Mouse (Mus musculus) MEL (cell line): ENCODE results near the gene Stx5a.

Experiments used
- CTCF ChIP-seq, 3 experiments: IDR thresholded peaks in 2 of 3; conservative IDR thresholded peaks in 1 of 3; 2 replicates each; pipeline ENCODE4 v1.5.1; 2011 to 2012; ENCODE audit warnings: low read length in 3 of 3, low read depth in 2 of 3, mild to moderate bottlenecking in 2 of 3, improper control_type of control experiment in 1 of 3, inconsistent platforms in 1 of 3, mixed read lengths in 1 of 3, moderate library complexity in 1 of 3; ENCODE audit not compliant: control insufficient read depth in 1 of 3, insufficient read depth in 1 of 3, poor library complexity in 1 of 3, severe bottlenecking in 1 of 3
- E2F4 ChIP-seq: IDR thresholded peaks from 2 replicates; pipeline ENCODE4 v1.6.1; 2011; ENCODE audit warnings: low read depth, low read length, improper control_type of control experiment, borderline replicate concordance
- EP300 ChIP-seq, 2 experiments: IDR thresholded peaks; 2 replicates each; pipeline ENCODE4 v1.6.1; 2011; ENCODE audit warnings: improper control_type of control experiment in 2 of 2, low read length in 2 of 2, low read depth in 1 of 2, mild to moderate bottlenecking in 1 of 2
- KAT2A ChIP-seq: conservative IDR thresholded peaks from 2 replicates; pipeline ENCODE4 v1.6.1; 2012; ENCODE audit warnings: low read depth, low read length, improper control_type of control experiment, inconsistent platforms
- MAFK ChIP-seq: IDR thresholded peaks from 2 replicates; pipeline ENCODE4 v1.6.1; 2011; ENCODE audit warnings: low read depth, mild to moderate bottlenecking, low read length, improper control_type of control experiment, borderline replicate concordance
- MAZ ChIP-seq: IDR thresholded peaks from 2 replicates; pipeline ENCODE4 v1.6.1; 2012; ENCODE audit warnings: low read depth, mild to moderate bottlenecking, inconsistent platforms, low read length, improper control_type of control experiment
- MYC ChIP-seq: IDR thresholded peaks from 2 replicates; pipeline ENCODE4 v1.6.1; 2011; ENCODE audit warnings: low read depth, mild to moderate bottlenecking, low read length, improper control_type of control experiment, moderate library complexity
- POLR2A ChIP-seq, 2 experiments: IDR thresholded peaks; 2 replicates each; pipeline ENCODE4 v1.6.1; 2011 to 2012; ENCODE audit warnings: low read length in 2 of 2, mild to moderate bottlenecking in 2 of 2, control low read depth in 1 of 2, improper control_type of control experiment in 1 of 2, low read depth in 1 of 2, moderate library complexity in 1 of 2; ENCODE audit not compliant: control insufficient read depth in 1 of 2, insufficient read depth in 1 of 2, poor library complexity in 1 of 2
- POLR2AphosphoS2 ChIP-seq: IDR thresholded peaks from 2 replicates; pipeline ENCODE4 v1.6.1; 2011; ENCODE audit warnings: low read length, improper control_type of control experiment
- RAD21 ChIP-seq: IDR thresholded peaks from 2 replicates; pipeline ENCODE4 v1.6.1; 2011; ENCODE audit warnings: mild to moderate bottlenecking, low read depth, low read length, improper control_type of control experiment
- SMC3 ChIP-seq: IDR thresholded peaks from 2 replicates; pipeline ENCODE4 v1.6.1; 2011; ENCODE audit warnings: low read depth, low read length, improper control_type of control experiment
- TAL1 ChIP-seq: IDR thresholded peaks from 2 replicates; pipeline ENCODE4 v1.6.1; 2012; ENCODE audit warnings: mild to moderate bottlenecking, inconsistent platforms, low read length, moderate library complexity, mixed read lengths
- TCF12 ChIP-seq: IDR thresholded peaks from 2 replicates; pipeline ENCODE4 v1.6.1; 2014; ENCODE audit warnings: low read depth, mild to moderate bottlenecking, inconsistent platforms, low read length, improper control_type of control experiment, moderate library complexity
- ZNF384 ChIP-seq: IDR thresholded peaks from 2 replicates; pipeline ENCODE4 v1.6.1; 2012; ENCODE audit warnings: low read depth, mild to moderate bottlenecking, inconsistent platforms, low read length, improper control_type of control experiment

GRCm38 (mm10) chr19:8711506-8711905 is 29.7 kb upstream of the Stx5a start:
- TF ChIP-seq MYC (no peak), CTCF (IDR thresholded peaks at IDR 0.05 in 2 of 3, conservative IDR thresholded peaks at IDR 0.05 in 1 of 3; ENCODE audit: control insufficient read depth in 1 of 3, insufficient read depth in 1 of 3, low read depth in 2 of 3, low read length in 3 of 3, poor library complexity in 1 of 3, severe bottlenecking in 1 of 3) (no peak), RAD21 (no peak), POLR2A (IDR thresholded peaks at IDR 0.05; ENCODE audit: control insufficient read depth in 1 of 2, insufficient read depth in 1 of 2, low read depth in 1 of 2, low read length in 2 of 2, poor library complexity in 1 of 2) (no peak), EP300 (IDR thresholded peaks at IDR 0.05; ENCODE audit: low read depth in 1 of 2, low read length in 2 of 2) (no peak), KAT2A (no peak), ZNF384 (no peak), MAFK (no peak), TAL1 (no peak), TCF12 (no peak), MAZ (no peak), E2F4 (no peak), SMC3 (no peak), POLR2AphosphoS2 (no peak)
